Mouse (Mus musculus): ENCODE measurements around the gene Vipas39. TPM values are rescaled to one million over a fixed set of nuclear protein-coding genes. Genes with fewer than 3 reads are reported as not detected.

Vipas39 gene
- total RNA-seq, 4 experiments from 2014 or later = 23.5 to 25.1 (median 24.0) TPM

DNA sequence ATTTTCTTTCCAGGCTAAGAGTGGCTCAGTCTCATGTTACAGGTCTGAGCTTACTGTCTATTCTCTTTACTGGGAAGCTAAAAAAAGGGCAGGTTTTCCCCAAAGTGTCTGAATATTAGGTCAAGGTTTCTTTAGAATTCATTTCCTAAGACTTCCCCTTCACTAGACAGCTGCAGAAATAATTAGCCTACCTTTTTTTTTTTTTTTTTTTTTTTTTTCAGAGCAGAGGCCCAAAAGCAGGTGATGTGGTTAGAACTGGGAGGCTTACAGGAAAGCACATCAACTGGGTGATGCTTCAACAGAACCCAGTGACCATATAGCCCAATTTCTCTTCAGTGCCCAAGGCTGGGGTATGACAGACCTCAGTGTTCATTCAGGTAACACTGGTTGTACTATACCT, 69.7 kb downstream of the Vipas39 start:
- no peak for DNase-seq (ENCODE audit: low spot score)

DNA sequence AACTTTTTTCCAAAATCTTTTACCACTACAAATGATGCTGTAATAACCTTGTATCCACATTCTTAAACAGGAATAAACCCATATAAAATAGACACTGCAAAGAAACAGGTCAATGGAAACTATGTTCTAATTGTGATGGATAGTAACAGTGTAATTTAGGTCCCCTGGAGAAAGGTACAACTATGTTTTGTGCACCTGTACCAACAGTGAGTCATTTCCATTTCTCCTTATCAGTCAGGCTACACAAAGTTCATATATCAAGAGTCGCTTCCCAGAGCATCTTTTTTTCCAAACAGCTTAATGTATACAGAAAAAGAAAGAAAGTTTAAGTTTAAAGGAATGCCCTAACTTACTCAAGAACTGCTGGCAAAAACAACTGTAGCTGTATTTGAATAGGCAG, 71.0 kb downstream of the Vipas39 start:
- no peak for DNase-seq (ENCODE audit: low spot score)

DNA sequence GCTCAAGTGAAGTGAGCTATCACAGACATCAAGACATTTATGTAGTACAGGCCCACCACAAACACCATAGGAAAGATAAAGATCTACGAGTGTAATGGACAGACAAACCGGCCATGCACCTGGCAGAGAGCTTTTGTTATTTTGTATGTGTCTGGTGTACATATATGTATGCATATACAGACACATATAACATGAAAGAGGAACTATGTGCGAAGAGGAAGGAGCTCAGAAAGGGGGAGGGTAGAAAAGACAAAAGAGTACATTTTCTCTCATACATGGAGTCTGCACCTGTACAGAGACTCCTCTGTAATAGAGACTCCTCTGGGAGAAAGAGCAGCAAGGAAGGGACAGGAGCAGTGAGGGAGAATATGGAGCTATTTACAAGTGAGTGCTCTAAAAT, 73.0 kb downstream of the Vipas39 start:
- DNase-seq (ENCODE audit: low spot score) = no peak

Small RNA genes within 50 kb of the gene (microRNA-seq; reads per million reads assigned to microRNA genes)
- not detected for gene Gm47293

Other genes with a start within 250 kb of the Vipas39 start
- gene Tmem63c, start 244.9 kb downstream of the Vipas39 start, total RNA-seq (2022) = under 1 TPM in 3 of 4 experiments, not detected in 1; 0.08 to 0.28 (median 0.17) TPM
- under 1 TPM in 2 of 4 experiments, not detected in 2; 0.16 to 0.47 TPM for gene Ngb, start 163.7 kb downstream of the Vipas39 start, total RNA-seq (2022)
- gene Gstz1, start 119.1 kb downstream of the Vipas39 start, total RNA-seq (2022) = 10 to 100 TPM; 45.5 to 49.6 (median 46.5) TPM
- 10 to 100 TPM in 2 of 4 experiments, 1 to 10 TPM in 2; 8.0 to 10.8 (median 9.3) TPM for gene Pomt2, start 118.3 kb downstream of the Vipas39 start, total RNA-seq (2022)
- gene Samd15, start 66.5 kb downstream of the Vipas39 start, total RNA-seq (2022) = under 1 TPM in 1 of 4 experiments, not detected in 3; 0.66 TPM
- gene Tmed8, start 65.8 kb downstream of the Vipas39 start, total RNA-seq (2022) = 1 to 10 TPM; 6.3 to 6.9 (median 6.7) TPM
- under 1 TPM in 3 of 4 experiments, not detected in 1; 0.33 to 0.66 (median 0.37) TPM for gene Noxred1, start 27.5 kb downstream of the Vipas39 start, total RNA-seq (2022)
- gene Ahsa1, start 223 bp upstream of the Vipas39 start, total RNA-seq (2022) = 100 to 1,000 TPM; 120 to 139 (median 131) TPM
- gene Ism2, start 33.4 kb upstream of the Vipas39 start, total RNA-seq (2022) = not detected
- gene Sptlc2, start 122.1 kb upstream of the Vipas39 start, total RNA-seq (2022) = 10 to 100 TPM; 18.9 to 30.4 (median 20.9) TPM
- 100 to 1,000 TPM; 162 to 197 (median 180) TPM for gene Slirp, start 177.6 kb upstream of the Vipas39 start, total RNA-seq (2022)
- gene Alkbh1, start 177.8 kb upstream of the Vipas39 start, total RNA-seq (2022) = 10 to 100 TPM in 2 of 4 experiments, 1 to 10 TPM in 2; 7.9 to 11.0 (median 9.7) TPM
- 10 to 100 TPM; 40.2 to 51.7 (median 44.9) TPM for gene Snw1, start 206.0 kb upstream of the Vipas39 start, total RNA-seq (2022)
- not detected for gene Gm5788, start 228.5 kb upstream of the Vipas39 start, total RNA-seq (2022)
- not detected for gene Gm8300, start 248.1 kb upstream of the Vipas39 start, total RNA-seq (2022)

Measured in heart, adult 8-10 months (tissue).